In genomic region chr13:9128707-9129314, GRCm38 (mm10) we compare ENCODE assay signal across 12 mouse cellular contexts. TPM values are rescaled to one million over a fixed set of nuclear protein-coding genes. Genes with fewer than 3 reads are reported as not detected.
DNase-seq lines count a peak whose midpoint lies in the region; ATAC-seq lines count a peak whose summit lies in the region.
"Had no signal": no experiment of that assay in that cellular context is flagged by ENCODE, and none has a peak within 500 bp of the region (broad histone marks: within the 10 kb centered on the region; RNA-seq: fewer than 3 reads in every experiment).

No protein-coding gene starts in this region.

- H3K9me3 ChIP-seq in heart, embryonic 12.5 days (replicated peaks): no peaks in the 10 kb centered on the region
- H3K9me3 ChIP-seq in liver, embryonic 16.5 days (replicated peaks; ENCODE audit: control insufficient read depth, low read length): no peaks in the 10 kb centered on the region

- peak overlapping the region; percentile 35 for H3K4me3 ChIP-seq in heart, embryonic 12.5 days
- H3K4me3 ChIP-seq in liver, embryonic 16.5 days (ENCODE audit: low read depth, low read length): no peak overlapping the region

- WGBS in heart, embryonic 12.5 days: 73% methylated on average over 6 of the region's 6 CpGs
- 82% methylated on average over 6 of the region's 6 CpGs for WGBS in liver, embryonic 16.5 days (ENCODE audit: insufficient replicate concordance)

- peak overlapping the region; percentile 91 for H3K27ac ChIP-seq in heart, embryonic 12.5 days (ENCODE audit: poor library complexity, severe bottlenecking)
- peak overlapping the region; percentile 27; the same call in 1 of the 2 replicates for H3K27ac ChIP-seq in liver, embryonic 16.5 days (ENCODE audit: low read length)

- H3K4me1 ChIP-seq in heart, embryonic 12.5 days (replicated peaks): peaks cover 27% of the 10 kb centered on the region
- H3K4me1 ChIP-seq in liver, embryonic 16.5 days (ENCODE audit: control insufficient read depth, low read depth, low read length): peaks cover 5% of the 10 kb centered on the region

- no peaks in the 10 kb centered on the region for H3K27me3 ChIP-seq in heart, embryonic 12.5 days (replicated peaks)
- no peaks in the 10 kb centered on the region for H3K27me3 ChIP-seq in liver, embryonic 16.5 days (ENCODE audit: control insufficient read depth, insufficient read depth, low read depth, low read length)

- peak overlapping the region; percentile 62 for H3K4me2 ChIP-seq in heart, embryonic 12.5 days
- H3K4me2 ChIP-seq in liver, embryonic 16.5 days (ENCODE audit: low read depth, low read length): no peak overlapping the region

- H3K36me3 ChIP-seq in heart, embryonic 12.5 days: peaks cover 51% of the 10 kb centered on the region
- H3K36me3 ChIP-seq in liver, embryonic 16.5 days (ENCODE audit: control insufficient read depth, insufficient read depth): peaks cover 38% of the 10 kb centered on the region

- no peak for DNase-seq in heart, adult 8-10 months (ENCODE audit: low spot score)
- DNase-seq in 3T3-L1 (ENCODE audit: low read depth, low spot score): peak; percentile 33
- no peak for DNase-seq in spleen, postnatal 4 days (ENCODE audit: low spot score in 2 of 2)
- DNase-seq in adrenal gland, adult (ENCODE audit: inconsistent age in 2 of 2, low spot score in 1 of 2): no peak
- no peak for DNase-seq in cerebellum, postnatal 4 days (ENCODE audit: low spot score in 2 of 2)
- DNase-seq: cerebellum, postnatal 25 days; lung, postnatal 10 days; thymus, postnatal 4 days had no signal

- ATAC-seq in heart, embryonic 12.5 days (ENCODE audit: insufficient number of reproducible peaks, low FRiP score): no peak
- ATAC-seq in granulocyte monocyte progenitor cell, adult 5-6 weeks (replicated peaks; ENCODE audit: poor library complexity, severe bottlenecking): peak; percentile 52
- ATAC-seq in liver, embryonic 16.5 days (ENCODE audit: low read depth): peak; percentile 70
- ATAC-seq: CD4-positive, CD25-positive, alpha-beta regulatory T cell, adult 4 months had no signal

- no peak overlapping the region for H3K9ac ChIP-seq in heart, embryonic 12.5 days
- no peak overlapping the region for H3K9ac ChIP-seq in liver, embryonic 16.5 days (ENCODE audit: low read depth, low read length)

RNA-seq across cellular contexts. Expression of gene Larp4b, which starts 35.1 kb away (rescaled TPM):
- 33.0 and 37.4 TPM in 2 replicates for polyA plus RNA-seq in heart, embryonic 12.5 days (2016; fragmentation: Nextera tagmentation; extraction: Ambion mirVana)
- total RNA-seq in heart, adult 8-10 months (2022): 10 to 100 TPM; 61.4 to 87.8 (median 77.9) TPM
- total RNA-seq in granulocyte monocyte progenitor cell, adult 5-6 weeks (2014; fragmentation: Nextera tagmentation): 59.1 and 61.6 TPM in 2 replicates
- 79.1 and 81.7 TPM in 2 replicates for total RNA-seq in granulocyte monocyte progenitor cell, adult 5-6 weeks (2017)
- 24.1 and 24.4 TPM in 2 replicates for polyA plus RNA-seq in liver, embryonic 16.5 days (2015; fragmentation: Nextera tagmentation; extraction: Ambion mirVana)
